Mouse (Mus musculus): ENCODE data around the gene Ffar1.
A peak's percentile ranks its signal among the peaks of the same experiment; 100 is the strongest.

Ffar1 gene

DNA sequence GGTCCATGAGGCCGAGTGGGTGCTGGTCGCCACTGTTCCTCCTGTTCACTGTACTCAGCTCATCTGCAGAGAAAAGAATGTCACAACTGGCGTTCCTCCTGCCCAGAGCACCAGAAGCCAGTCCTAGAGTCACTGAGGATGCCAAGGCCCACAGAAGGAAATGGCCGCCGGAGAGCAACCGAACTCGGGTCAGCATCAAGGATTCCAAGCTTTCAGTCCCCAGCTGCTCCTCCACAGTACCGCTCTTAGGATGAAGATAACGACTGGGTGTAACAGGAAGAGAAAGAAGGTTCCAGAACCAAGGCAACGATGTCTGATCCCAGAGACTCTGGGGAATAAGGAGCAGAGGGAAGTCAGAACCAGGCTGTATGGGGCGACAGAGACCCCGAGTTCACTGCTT is at the start of gene Ffar1:
TSS of gene Ffar1 (minus strand) at position 101 of the 400 bp plus-strand sequence.
- no peak for DNase-seq

DNA sequence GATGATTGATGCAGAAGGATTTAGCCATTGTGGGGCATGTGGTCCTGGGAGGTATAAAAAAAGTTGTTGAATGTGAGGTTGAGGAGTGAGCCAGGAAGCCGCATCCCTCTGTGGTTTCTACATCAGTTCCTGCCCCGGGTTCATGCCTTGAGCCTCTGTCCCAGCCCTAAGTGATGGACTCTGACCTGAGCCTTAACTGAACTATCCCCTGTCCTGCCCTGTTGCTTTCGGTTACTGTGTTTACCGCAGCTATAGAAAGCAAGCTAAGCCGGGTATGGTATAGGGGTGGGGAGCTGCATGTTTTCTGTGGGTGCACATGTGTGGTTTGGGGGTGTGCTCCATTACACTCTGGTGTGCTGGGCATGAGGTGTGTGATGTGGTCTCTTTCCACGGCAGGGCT is 48.4 kb upstream of the Ffar1 start:
- no peak for DNase-seq

DNA sequence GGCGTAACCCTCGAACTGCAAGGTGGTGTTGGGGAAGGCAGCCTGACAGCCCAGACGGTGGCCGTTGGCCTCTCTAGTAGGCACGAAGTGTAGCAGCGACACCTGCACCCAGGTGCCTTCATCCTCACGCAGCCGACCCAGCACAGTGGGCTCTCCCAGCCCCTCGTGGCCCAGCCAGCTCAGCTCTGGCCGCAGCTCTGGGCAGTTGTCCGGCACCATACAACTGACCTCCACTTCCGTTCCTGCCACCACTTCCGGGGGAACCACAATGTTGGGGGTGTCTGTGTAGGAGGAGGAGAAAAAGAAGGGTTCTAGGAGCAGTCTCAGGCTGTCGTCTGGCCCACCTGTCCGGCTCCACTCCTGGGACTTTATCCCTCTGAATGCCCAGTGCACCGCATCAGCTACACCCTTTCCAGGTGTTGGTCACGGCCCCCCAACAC is 47.6 kb upstream of the Ffar1 start:
- no peak for DNase-seq

DNA sequence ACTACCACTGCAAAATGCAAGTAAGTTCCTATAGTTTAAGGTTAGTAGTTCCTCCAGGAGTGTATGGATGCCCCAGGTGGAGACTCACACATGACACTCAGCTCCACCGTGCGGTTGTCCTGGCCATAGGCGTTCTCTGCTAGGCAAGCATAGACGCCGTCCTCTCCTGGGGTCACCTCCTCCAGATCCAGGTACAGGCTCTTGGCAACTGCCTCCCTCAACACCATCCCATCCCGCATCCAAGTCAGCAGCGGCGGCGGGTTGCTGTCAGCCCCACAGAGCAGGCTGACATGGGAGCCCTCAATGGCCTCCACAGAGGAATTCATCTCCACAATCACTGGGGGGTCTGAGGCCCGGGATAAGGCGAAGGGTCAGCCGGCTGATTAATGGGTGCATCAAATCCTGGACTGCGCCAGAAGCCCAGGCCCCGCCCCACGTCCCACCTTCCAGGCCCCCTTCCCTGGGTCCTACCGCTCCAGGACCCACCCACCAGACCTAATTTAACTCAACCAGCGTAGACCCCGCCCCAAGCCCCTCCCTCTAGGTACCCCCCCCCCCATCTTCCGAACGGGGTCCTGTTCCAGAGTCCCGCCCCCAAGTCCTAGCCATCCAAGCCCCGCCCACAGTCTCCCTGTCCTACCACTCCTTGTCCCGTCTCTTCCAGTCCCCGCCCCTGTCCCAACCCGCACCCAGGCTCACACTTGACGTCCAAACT is 47.1 kb upstream of the Ffar1 start:
- no peak for DNase-seq

DNA sequence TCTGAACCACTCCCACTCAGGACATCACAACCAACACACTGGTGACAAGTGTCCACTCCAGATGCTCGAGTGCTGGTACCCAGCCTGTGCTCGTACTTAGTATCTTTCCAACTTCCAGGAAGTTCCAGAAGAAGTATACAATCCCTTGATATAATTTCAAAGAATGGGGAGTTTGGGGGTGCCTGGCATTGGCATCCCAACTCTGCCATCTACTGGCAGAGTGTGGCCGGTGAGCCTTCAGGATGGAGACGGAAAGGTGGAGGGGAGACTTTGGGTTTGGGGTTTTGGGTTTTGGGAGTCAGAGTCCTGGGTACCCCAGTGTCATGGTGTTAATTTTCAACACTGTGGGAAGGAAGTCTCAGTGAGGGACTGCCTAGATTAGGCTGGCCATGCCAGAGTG is 42.7 kb upstream of the Ffar1 start:
- DNase-seq, result no peak

DNA sequence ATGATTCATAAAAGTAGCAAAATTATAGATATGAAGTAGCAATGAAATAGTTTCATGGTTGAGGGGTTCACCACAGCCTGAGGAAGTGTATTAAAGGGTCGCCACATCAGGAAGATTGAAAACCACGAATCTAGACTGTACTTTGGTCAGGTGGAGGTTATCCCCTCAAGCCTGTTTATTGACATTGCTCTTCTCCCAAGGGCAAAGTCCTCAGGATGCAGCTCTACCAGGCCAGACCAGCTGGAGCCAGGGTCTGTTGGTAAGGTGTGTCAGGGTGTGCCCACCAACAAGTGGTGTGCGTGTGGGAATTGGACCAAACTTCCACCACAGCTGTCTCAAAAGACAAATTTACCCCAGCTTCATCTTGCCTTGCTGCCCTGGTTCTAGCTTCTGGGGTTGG is 33.9 kb upstream of the Ffar1 start:
- DNase-seq, result no peak

DNA sequence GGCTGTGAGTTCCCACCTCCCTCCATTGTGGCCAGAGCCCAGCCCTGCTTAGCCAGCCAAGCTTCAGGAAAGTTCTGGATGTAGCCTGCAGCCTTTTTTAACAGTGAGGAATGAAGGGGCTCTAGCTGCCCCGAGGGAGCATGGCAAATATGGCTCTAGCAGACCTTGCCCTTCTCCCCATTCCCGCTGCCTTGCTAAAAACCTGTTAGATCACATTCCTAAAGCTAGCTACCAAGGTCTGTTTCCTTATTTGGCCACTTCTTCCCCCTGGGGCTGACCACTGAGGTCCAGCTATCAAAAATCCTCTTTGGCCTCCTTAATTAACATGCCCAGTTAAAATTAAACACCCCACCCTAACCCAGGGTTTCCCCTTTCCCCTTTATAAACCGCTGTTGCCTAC is 31.2 kb upstream of the Ffar1 start:
- DNase-seq, result peak in 1 of 2 experiments; percentile 41

DNA sequence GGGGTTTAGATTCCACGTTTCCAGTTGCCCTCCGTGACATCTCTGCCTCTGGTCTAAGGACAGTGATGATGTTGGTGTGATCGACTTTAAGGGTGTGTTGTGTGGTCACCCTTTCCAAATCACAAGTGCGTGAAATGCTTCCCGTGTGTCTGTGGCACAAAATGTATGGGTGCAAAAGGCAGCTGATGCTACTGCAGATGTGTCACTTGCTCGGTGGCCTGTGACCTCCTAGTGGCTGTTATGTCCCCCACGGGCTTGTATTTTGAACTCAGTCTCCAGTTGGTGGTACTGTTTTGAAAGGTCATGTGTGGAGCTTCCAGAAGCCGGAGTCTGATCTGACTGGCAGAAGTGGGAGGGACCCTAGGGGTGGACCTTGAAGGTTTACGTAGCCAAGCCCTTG is 30.4 kb upstream of the Ffar1 start:
- DNase-seq, result no peak

DNA sequence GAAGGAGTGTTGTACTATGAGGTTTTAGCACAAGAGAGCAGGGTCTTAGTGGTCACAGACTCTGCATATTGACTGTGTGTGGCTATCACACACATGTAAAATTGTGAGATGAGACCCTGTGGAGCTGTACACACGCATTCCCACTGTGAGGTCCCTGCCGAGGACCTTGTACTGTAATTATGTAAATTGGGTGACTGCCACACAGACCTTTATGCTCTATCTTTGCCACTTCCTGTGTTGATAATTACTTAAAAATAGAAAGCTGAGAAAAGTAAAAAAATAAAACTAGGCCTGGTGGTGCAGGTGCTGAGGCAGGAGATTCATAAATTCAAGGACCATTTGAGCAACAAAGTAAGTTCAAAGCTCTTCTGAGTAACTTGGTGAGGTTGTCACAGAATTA is 29.3 kb upstream of the Ffar1 start:
- DNase-seq, result no peak

DNA sequence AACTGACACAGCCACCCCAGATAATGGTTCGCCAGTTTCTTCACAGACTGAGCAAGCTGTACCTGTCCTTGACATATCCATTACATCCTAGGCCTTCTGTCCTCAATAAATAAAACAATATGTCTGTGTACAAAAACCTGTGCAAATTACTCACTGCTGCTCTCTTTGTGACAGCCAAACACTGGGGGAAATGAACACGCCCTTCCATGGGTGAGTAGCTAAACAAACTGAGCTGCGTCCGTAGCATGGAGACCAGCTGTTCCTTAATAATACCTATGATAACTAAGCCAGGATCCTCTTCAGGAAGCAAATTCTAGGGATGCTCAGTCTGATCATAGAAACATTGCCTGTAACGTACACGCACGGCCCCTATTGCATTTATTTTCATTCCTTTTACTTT is 27.4 kb upstream of the Ffar1 start:
- no peak for DNase-seq

DNA sequence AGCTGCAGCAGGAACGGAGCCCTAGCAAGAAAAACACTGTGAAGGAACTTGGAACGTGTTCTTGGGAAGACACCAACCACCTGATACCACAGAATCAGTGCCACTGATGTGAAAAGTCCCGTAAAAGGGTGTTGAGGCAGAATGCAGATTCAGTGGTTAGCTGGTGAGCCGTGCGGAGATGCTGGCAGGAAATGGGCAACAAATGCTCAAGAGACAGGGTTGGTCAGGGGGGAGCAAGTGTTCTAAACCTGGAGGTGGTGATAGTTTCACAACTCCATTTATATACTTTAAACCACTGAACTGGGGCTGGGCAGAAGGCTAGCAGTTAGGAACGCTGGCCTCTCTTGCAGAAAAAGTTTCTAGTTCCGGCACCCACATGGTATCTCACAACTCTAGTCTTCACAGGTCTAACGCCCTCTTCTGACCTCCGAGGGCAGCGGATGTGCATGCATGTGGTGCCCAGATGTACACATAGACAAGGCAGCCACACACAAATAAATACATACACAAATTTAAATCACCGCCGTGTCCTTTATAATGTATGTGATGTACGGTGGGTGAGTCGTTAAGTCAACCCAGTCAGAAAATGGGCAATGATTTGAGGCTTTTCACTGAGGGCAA is 26.3 kb upstream of the Ffar1 start:
- no peak for DNase-seq

DNA sequence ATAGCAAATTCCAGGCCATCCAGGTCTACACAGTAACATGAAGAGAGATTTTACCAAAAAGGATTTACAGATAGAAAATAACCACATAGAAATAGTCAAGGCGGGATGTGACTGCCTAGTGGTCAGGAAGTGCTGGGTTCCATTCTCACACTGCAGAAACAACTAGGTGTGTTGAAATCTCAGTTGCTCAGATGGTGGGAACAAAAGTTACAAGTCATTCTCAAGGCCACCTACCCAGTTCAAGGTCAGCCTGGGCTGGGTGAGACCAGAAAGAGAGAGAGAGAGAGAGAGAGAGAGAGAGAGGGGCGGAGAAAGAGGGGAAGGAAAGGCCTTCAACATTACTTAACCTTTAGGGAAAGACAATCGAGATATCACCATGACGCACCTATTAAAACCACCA is 25.5 kb upstream of the Ffar1 start:
- no peak for DNase-seq

DNA sequence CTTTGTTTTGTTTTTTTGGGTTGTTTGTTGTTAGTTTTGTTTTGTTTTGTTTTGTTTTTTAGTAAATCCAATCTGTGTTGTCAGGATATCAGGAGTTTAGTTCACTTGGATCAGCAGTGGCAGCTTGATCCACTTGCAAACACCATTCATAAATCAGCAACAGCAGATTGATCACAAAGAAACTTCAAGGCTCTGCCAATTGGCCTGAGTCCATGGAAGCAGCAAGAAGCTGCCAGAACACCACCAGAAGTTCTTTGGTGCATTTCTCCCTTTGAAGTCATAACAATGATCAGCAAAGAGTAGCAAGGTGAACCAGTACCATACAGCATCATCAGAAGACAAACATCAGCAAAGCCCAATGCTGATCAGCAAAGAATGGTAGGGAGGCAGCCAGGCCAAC is 22.7 kb upstream of the Ffar1 start:
- no peak for DNase-seq

DNA sequence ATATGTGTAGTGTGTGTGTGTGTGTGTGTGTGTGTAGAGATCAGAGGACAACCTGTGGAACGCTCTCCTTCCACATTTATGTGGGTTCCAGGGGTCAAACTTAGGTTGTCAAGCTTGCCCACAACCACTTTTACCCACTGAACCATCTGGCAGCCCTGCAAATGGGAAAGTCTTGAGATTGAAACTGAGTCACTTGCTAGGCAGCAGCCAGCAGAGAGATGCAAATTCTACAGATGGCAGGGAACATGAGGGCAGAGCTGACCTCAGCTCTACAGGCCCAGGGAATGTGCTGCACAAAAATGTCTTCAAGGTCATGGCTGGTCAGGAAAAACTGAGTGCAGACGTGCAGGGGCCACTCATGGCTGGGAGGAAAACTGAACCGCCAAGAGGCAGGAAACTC is 20.0 kb upstream of the Ffar1 start:
- no peak for DNase-seq

DNA sequence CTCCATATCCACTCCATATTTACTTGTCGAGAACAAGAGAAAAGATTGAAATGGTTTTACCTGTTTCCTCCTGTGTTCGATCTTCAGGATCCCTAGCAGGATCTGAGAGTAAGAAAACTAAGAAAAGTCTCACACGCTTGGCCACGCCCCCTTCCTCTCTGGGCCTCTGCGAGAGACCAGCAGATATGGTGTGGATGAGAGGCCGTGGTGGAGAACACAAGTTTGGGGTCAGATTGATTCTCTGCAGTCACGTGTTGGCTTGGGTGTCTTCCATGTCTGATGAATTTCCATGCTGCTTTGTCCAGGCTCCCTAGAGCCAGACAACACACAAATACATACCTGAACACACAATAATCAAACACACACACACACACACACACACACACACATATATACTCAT is 18.8 kb upstream of the Ffar1 start, which contains the start of gene Cd22:
TSS of gene Cd22 (minus strand) at position 167 of the 400 bp plus-strand sequence.
- DNase-seq, result no peak

DNA sequence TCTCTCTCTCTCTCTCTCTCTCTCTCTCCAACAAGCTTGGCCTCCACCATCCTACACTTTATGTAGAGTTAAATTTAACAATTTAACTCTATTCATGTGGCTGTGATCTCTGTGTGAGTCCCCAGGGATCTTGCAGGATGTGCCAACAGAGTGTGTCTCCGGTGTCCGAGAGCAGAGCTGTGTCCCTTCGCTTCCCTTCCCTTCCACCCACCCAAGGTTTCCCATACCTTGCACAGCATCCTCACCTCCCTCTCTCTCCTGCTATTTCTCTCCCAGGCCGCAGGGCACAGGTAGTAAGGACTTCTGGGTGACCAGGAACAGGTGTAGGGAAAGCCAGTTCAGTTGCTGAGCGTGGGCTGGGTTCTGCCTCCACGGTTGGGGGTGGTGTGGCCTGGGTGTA is 17.6 kb upstream of the Ffar1 start:
- no peak for DNase-seq

DNA sequence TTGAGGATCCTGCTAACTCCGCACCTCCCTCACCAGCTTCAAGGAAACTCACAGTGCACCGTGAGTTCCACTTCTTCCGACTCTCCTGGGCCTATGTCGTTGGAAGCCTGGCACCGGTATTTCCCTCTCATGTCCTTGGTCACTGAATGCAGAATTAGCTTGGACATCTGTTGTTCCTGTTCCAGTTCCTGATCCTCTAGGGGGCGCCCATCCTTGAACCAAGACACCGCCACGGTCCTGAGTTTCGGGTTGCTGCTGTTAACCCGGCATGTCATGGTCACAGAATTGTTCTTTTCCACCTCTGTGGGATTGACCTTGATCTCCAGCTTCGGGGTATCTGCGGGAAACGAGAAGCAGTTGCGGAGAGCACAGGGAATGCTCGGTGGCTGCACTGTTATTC is 11.7 kb upstream of the Ffar1 start:
- peak; percentile 49 to 82 for DNase-seq

DNA sequence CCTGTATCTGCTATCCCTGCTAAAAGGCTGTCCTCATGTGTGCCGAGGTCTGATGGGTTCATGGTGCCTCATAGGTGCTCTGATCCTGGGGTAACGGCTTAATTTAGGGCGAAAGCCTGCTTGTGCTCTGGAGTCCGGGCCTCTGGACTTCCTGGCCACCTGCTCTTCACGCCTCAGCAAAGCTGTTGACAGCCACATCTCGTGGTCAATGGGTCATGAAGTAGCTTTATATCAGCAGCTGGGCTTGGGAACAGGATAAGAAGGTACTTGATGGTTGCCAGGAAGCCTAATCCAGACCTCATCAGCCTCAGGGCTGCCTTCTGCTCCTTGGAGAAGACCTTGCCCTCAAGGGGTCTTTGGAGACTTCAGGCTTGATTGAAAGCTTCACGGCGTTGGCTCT is 2.0 kb upstream of the Ffar1 start:
- DNase-seq, result no peak

DNA sequence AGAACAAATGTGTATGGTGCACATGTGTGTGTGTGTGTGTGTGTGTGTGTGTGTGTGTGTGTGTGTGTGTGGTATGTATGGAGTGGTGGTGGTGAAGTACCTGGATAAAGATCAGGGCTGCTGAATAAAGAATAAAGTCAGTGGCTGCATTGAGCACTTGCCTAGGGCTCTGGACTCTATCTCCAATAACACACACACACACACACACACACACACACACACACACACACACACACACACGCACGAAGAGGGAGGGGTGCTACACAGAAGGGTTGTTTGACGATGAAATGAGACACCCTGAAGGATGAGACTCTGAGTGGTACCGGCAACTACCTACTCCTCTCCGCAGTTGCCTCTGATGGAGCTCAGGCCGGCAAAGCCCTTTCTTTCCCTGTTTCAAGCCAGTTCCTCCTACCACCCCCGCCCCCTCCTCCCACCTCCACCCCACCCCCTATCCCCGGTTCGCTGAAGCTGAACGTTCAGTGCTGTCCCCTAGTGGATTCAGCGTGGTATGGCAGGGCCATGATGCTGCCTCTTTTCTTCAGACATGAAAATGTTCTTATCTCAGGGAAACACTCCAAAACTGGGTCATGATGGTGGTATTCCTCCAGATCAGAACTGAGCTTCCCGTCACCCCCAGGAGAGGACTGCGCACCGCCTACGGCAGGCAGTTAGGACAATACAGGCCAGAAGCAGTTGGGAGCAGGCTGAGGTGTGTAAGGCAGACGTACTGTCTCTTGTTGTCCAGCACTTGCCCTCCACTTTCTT is 1.5 kb downstream of the Ffar1 start:
- peak in 1 of 2 experiments; percentile 42 for DNase-seq

DNA sequence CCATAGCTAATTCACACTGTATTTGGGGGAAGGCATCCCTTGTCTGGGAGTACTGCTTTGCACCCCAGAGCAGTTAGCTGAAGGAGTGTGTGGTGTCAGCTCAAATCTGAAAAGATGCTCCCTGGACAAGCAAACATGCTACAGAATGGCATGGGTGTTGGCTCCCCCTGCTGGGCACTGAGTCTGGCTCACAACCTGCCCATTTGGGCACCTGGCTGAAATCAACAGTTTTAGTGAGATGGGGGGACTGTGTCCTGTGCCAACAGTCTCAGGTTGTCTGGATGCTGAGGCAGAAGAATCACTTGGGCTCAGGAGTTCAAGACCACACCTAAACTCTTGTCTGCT is 2.1 kb downstream of the Ffar1 start:
- DNase-seq, result peak; percentile 51 to 84

DNA sequence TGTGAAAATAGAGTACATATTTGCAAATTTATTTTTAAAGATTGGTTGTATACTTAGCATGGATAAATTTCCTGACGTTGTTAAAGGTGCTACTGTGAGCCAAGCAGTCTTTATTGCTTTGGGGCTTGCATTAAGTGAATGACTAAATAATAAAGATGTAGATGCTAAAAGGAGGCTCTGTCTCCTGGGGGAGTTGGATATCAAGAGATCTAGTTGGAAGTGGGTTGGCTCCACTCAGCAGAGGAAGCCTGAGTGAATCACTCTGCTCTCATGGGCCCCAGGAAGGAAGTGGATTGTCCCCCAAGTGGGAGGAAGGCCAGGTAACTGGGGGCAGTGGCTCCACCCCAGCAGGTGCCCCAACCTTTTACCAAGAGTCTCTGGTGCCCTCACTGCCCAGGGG is 3.6 kb downstream of the Ffar1 start:
- no peak for DNase-seq

DNA sequence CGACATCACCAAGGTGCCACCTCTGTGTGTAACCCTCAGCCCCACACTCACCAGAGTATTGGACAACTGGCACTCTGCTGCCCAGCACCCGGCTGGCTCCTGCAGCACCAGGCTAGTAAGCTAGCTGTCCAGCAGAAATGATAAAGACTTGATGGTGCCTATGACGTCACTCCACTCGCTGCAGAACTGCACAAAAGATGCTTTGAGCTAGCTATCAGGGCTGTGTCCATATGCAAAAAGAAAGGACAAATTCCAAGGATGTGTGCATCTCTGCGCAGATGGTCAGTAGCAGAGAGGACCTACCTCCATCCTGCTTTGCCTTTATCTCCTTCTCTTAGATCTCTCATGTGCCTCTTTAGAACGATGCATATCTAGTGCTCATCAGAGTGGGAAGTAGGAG is 5.3 kb downstream of the Ffar1 start, which contains the start of gene Ffar3:
TSS of gene Ffar3 (minus strand) at position 101 of the 400 bp plus-strand sequence.
- DNase-seq, result no peak

DNA sequence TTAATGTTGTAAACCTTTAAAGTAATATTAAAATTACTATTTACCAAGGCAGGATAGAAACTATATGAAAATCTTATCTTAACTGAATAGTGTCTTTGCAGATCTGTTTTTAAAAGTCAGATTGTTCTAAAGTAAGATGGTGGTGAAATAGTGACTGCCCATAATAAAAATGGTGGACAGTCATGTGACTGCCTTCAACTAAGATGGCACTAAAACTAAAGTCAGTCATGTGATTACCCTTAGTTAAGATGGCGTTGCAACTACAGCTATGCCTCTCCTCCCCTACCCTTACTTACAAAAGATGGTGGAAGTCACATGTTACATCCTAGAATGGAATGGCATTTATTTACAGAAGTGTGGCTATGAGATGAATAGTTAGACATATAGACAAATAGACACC is 9.9 kb downstream of the Ffar1 start:
- DNase-seq, result no peak

DNA sequence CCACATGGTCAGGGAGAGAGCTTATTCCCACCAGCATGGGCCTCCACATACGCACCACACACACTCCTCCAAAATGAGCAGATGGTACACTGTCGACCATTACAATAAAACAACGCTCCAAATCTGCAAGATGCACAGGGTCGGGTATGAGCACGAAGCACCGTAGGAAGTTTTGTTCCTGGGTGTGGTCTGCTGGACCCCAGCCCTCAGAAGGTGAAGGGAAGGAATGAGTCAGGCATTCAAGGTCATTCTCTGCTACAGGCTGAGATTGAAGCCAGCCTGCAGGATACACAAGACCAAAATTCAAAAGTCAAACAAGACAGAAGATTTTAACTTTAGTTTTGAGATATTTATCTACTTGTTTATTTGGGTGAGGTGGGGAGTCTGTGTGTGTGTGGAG is 13.4 kb downstream of the Ffar1 start:
- DNase-seq, result no peak
